Mouse (Mus musculus) thymus, postnatal 0 days (tissue): ENCODE results near the gene Gzf1. TPM values are rescaled to one million over a fixed set of nuclear protein-coding genes. Genes with fewer than 3 reads are reported as not detected.

Experiments
- DNase-seq: peaks from one replicate; pipeline ENCODE4 v3.0.0-alpha.2; 2015; ENCODE audit warnings: low spot score
- polyA plus RNA-seq: library from polyadenylated mRNA; unstranded; fragments of >200 nt; fragmentation: Nextera tagmentation; extraction: Ambion mirVana; gene quantifications from 2 replicates; pipeline ENCODE4 v1.2.1, GENCODE M21; 2015

Gene Gzf1
- polyA plus RNA-seq: 12.0 and 14.1 TPM in 2 replicates

DNA sequence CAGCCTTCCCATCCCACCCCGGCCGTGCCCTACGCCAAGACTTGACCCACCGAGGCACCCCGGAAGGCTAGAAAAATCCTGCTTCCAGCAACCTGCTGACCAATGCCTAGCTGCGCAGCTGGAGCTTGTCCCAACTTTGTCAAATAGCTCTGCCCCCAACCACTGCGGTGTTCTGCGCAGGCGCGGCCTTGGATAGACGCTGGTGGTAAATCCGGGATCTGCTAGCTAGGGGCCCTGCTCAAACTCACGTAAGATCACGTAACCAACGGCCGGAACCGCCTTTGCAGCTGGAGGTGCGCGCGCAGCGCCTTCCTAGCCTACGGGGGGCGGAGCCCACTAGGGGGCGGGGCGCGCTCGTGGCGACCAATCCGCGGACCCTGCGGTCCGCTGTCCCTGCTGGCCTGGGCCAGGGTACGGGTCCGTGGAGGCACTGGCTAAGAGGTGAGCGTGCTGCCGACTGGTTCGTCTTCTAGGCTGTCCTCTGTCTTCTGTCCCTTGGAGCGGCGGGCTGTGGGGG, at the start of gene Gzf1:
Gzf1 (plus strand) TSS at position 249 of the 517 bp plus-strand sequence.
- DNase-seq: peak; percentile 98

DNA sequence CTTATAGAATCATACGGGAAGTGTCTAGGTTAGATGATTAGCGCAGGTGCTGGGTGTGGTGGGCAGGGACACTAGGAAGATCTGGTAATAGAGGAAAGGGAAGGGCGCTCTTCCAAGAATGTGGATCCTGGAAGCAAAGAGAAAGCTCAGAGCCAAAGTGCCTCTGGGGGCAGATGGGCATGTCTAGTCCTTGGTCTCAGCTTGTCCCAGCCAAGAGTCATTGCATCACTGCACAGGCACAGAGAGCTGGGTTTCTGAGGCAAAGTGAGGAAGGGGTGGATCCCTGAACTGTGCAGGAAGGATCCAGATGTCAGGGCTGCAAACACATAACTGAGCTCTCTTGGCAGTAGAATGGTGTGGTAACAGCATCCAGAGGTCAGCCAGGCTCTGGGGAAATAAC, 49.2 kb upstream of the Gzf1 start:
- DNase-seq: no peak

DNA sequence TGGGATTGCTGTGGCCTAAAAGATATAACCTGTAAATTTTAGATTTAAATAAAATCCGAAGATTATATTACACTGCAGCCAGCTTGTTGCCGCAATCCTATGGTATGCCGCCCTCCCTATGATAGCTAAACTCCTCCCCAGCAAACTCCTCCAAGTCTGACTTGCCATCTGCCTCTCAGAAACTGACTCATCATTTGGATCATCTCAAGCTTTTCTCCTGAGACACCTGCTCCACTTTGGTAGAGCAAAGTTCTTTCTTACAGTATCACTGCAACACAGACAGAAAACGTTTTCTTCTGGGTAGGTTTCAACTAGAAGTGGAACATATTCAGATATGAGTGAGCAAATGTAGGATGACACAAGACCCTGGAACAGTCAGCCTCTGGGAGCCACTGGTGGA, 46.4 kb upstream of the Gzf1 start:
- DNase-seq: no peak

DNA sequence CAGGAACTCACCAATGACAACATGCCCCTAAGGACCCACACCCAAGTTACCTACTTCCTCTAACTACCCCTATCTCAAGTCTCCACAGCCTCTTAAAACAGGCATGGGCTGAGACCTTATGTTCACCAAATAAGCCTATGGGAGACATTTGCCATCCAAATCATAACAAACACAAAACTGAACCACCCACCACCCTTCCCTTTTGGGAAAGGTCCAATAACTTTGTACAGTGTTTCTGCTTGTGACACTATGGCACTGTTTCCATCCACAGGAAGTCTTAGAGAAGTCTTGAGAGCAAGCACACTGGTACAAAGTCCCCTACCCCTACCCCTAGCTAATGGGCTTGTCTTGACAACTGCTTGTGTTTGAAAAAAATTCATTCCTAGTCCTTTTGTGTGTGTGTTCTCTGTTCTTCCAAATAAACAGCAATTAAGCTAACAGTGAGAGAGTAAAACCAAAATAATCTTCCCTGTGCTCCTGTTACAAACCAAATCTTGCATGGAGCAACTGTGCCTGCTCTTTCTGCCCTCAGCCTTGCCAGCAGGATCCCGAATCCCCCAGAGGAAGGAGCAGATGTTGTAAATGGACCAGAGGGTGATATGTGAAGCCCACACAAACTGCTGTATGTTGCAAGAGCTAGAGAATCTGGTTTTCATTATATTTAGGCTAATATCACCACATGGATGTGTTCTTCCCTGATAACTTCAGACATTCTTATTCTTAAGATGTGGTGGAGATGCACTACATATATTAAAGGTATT, 38.0 kb upstream of the Gzf1 start:
- DNase-seq: no peak

DNA sequence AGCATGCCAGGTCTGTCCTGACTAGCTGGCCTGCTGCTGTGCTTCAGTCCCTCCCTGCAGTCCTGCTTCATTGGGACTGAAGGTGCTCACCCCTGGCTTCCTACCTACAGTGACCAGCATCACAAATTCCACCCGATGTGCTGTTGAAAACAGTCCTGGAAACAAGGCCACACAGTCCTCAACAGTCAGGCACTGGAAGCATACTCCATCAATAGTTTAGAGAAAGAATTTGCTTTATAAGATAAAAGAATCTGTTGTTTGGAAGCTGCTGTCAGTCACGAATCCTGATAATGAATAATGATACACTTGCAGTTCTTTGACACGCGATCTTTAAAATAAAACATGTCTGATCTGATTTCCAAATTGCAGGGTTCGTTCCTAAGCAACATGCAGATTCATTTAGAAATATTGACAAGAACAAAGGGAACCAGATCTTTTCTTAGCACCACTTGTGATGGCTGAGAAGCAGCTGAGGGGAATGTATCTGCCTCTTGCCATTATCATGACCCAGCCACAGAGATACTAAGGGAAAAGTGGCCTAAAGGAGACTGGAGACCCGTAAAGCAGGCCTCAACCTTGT, 36.3 kb upstream of the Gzf1 start:
- DNase-seq: no peak

DNA sequence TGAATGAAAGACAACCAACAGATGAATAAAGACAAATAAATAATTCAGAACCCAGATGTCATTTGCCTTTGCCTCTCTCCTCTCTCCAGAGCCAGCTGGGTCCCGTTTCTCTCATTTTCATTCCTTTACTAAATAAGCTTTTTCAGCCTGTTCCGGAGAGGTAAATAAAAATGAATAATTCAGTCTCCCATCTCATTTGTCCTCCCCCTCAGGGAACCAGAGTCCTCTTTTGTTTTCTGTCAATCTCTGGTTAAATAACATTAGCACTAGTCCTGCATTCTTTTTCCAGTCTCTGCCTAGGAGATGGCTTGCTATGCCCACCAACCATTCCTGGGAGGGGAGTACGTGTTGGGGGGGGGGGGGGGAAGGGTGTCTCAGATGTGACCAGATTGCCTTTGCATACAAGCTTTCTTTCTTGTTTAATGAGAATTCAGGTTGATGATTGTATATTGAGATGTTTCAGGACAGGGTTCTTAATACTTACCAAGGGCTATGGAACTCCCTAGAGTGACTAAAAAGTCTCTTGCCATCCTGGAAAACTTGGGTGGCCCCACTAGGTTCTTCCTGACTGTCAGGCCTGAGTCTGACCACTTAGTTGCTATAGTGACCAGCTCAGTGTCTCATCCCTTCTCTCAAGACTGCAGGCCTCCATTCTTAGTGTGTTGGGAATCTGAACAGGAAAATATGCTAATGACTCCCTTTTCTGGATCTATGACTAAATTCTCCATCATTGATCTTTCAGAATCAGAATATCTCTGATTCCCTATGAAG, 30.1 kb upstream of the Gzf1 start:
- DNase-seq: no peak

DNA sequence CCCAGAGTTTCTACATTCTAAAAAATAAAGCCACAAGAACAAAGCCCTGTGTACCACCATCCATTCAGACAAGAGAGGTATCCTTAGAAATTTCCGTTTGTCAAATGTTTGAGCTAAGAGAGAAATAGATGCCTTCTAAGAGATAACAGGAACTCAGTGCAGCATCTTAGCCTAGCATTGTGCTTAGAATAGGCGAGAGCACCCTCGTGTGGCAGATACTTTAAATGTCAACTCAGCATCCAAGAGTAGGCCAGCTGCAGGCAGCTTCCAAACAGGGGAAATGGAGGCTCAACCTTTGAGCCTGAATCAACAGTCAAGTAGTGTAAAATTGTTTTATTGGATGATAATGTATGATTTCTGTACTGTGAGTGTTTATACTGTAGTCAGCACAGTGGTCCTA, 25.9 kb upstream of the Gzf1 start:
- peak; percentile 69 for DNase-seq

DNA sequence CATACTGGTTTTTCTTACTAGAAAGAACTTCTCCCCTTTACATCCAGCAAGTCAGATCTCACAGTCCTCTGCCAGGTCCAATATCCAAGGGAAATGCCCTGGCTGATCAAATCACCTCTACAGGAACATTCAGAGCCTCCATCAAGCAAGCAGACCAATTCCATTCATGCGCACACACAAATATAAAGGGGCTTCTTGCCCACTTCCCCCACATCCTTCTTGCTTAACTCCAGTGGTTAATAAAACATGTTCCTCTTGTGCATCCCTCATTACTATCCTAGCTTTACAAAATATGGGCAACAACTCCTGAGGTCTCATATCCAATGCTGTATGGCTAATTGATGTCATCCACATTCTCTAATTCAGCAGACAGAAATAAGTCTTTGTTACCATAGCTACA, 17.4 kb upstream of the Gzf1 start:
- DNase-seq: no peak

DNA sequence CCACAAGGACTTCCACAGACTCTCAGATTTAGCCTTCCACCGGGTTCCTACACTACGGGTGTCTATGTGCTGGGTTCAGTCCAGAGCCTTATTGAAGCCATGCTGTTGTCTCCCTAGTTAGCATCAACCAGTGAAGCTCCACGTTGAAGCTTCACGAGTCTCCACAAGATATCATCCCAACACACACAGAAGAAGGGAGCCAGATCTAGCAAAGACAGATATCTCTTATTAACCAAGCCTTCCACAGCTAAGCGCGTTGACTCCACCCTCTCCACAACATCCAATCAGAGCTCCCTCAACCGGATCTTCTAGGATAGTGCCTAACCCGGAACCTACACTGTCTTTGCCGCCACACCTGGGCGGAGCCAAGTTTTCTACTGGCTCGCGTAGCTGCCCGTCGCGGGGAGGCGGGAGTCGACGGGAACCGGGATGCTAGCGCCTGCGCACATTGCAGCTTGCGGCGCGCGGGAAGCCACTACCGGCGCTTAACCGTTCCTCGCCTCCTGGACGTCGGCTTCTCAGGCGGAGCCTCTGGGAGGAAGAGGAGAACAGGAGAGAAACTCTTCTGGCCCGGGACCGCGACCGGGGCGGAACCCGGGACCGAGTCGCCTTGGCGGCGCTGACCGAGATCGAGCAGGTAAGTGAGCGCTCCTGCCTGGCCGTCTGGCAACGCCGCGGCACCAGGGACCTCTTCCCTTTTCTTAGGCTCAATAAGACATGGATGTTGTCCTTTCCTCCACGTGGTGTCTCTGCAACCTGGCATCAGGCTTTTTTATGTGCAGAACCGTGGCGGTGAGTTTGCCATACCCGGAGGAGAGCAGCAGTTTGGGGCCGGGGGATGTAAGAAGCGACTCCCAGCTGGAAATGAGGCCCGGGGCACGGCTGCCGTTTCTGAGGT, 8.4 kb upstream of the Gzf1 start, which contains the start of gene Nxt1:
Nxt1 (plus strand) TSS at position 403 of the 898 bp plus-strand sequence.
- peak; percentile 99 for DNase-seq

DNA sequence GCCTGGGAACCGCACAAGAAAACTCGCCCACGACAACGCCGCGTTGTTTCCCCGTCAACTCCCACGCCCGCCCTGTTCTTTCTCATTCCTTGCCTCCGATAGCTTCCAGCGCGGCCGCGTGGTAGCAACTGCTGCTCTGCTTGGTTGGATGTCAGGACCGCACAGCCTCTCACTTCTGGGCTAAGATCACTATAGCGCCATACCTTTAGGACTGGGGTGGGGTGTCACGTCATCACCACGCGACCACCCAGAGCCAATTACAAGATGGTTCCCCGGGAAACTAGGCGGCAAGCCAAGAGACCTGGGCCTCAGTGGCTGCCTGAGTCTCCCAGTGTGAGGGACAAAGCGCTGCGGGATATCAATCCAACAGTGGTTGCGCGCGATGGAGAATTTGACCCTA, 3.0 kb upstream of the Gzf1 start:
- DNase-seq: peak; percentile 6

DNA sequence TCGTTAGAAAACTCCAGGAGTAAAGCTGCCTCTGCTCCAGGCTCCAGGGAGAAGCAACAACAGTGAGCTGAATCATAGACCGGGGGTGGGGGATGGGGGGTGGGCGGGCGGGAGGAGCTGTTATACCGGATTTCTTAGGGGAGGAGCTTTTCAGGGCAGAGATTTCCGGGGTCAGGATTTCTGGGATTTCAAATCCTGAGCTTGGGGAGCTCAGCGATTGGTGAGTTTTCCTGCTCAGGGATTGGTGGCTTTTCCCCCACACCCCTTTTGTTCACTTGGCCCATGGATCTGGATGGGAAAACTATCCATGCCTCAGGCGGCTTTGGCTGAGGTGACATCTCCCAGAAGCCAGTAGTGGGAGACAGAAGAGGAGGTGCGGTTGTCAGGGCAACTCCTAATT, 1.5 kb upstream of the Gzf1 start:
- DNase-seq: no peak

DNA sequence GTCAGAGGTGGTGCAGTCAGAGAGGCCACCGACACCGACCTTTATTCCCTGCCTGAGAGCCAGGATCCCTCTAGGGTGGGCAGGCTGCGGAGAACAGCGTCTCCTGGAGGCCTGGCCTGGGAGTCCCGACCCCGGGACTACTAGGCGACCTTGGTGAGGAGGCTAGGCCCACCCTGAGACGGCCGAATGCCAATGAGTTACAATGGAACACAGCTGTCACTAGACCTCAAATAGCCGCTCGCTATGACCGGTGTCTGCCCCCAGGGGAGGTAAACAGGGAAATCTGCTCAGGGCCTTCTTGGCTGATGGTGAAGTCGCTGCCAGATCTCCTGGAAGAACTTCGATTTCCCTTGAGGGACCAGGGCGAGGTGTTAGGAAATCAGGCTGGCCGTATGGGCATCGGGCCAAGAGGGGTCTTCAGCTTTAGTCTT, 653 bp downstream of the Gzf1 start:
- peak; percentile 60 for DNase-seq

DNA sequence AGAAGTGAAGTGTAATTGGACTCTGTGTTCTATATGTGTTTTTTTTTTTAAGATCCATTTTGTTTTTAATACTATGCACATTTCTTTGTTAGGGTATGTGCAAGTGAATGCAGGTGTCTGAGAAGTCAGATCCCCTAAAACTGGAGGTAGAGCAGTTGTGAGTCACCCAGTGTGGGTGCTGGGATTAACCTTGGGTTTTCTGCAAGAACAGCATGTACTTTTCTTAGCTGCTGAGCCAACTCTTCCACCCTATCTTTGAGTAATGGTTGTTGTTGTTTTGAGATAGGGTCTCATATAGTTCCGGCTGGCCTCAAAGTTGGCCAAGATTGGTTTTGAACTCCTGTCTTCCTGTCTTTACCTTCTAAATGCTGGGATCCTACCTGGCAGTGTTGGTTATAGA, 2.2 kb downstream of the Gzf1 start:
- DNase-seq: no peak

DNA sequence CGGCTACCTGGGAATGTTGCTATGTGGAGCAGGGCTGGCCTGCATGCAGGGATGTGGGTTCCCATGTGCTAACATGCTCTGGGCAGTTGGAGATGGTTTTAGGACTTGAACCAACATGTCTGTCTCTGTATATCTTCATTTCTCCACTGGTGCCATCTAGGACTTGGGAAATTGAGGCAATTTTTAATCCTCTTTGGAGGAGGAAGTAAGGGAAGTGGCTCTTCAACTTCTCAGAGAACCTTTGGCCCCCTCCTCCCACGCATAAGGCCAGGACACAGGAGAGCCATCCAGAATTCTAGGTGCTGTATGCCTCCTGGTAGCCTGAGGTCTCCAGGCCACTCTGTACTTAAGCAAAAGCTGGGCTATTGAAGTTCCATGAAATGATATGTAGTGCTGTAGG, 4.1 kb downstream of the Gzf1 start:
- DNase-seq: no peak

DNA sequence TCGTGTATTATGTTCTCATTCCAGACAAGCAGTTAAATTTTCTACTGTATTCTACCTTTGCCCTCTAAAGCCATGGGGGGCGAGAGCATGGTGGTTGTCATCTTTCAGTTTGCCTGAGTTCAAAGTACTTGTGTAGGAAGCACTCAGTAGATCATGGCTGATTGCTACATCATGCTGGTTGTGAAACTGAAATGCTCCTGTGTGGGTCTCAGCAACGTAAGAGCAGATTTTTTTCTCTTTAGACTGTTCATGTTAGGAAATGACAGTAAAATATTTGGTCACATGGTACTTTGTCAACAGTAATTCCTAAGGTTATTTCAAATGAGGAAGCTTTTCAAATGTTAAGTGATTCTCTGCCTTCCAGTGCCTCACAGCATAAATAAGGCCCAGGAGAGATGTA, 4.9 kb downstream of the Gzf1 start:
- no peak for DNase-seq

DNA sequence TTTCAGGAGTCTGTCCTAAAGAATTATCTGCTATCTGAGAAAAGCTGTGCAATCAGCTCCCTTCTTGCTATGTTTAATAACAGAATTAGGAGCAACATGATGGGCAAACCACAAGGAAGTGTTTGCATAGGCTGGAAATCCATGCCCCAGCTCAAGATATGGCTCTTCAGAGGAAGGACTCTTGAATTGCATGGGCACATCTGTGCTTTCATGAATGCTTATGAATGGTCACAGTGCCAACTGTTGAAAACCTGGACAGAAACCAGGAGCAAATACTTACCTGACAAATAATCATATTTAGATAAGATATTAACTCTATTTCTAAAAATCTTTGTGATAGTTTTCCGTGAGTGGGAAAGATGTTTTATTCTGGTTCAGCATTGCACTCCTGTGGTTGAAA, 6.0 kb downstream of the Gzf1 start:
- DNase-seq: no peak

DNA sequence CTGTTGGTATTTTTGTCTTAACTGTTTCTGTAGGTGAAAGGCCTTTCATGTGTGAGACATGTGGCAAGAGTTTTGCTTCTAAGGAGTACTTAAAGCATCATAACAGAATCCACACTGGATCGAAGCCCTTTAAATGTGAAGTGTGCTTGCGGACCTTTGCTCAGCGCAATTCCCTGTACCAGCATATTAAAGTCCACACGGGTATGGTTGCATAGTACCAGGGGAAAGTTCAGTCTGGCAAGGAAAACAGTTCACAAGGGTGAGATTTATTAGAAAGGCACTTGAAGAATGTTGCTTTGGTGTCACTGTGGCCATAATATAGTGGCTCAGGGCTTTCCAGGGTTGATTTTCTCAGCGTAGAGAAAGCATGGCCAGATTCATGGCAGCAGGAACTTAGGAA, 7.1 kb downstream of the Gzf1 start:
- DNase-seq: no peak

DNA sequence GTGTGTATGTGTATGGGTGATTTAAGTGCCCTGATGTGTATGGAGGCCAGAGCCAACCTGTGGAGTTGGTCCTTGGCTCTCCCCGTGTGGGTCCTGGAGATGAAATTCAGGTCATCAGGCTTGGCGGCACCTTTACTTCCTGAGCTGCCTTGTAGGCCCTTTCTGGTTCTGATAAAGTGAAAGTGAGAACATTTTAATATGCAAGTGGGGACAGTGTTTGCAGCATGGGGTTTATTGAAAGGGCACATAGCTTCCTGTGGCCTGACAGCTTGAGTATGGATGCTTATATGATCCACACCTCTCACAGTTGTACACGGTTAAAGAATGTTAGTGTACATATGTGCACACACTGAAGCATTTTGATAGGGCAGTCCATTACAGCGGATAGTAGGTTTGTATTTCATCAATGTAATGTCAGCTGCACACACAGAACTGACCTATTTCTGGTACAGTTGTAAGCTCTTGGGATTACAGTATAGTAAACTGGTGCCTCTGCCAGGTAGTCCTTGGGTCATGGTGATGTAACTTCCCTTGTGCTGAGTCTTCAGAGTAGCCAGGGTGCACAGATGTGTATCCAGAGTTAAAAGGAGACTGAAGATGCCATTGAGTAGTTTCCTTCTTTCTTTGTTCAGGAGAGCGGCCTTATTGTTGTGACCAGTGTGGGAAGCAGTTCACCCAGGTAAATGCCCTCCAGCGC, 8.8 kb downstream of the Gzf1 start:
- DNase-seq: no peak

DNA sequence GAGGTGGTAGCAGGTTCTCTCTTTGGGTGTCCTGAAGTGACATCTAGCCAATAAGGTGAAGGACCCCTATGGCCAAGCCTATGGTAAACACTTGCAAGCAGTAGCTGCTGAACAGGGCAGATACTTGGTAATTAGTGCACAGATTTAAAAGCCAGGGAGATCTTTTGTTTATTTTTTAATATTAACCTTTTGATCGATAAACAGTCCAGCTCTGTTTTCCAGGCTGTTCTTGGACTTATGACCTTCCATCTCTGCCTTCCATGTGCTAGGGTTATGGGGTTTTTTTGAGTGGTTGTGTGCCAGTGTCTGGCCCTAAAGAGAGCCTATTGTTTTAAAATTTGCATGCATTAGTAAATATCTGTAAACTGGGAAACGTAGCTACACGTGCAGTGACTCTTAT, 9.5 kb downstream of the Gzf1 start:
- no peak for DNase-seq

DNA sequence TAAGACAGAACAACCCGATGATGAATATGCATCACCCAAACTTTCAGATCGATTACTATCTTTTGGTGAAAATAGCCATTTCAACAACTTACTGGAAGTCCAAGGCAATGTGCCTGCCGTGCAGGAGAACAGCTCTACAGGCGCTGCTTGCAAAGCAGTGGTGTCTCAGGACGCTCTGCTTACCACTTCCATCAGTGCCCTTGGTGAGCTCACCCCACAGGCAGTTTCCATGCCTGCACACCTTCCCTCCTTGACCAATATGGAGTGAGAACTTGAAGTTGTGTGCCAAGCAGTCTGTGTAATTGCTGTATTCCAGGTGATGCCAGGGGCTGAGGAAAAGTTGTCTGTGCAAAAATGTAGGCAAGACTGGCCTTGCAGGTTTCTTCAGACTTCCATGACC, 10.0 kb downstream of the Gzf1 start:
- DNase-seq: no peak
